Mouse (Mus musculus): ENCODE measurements around the gene Herpud1. TPM values are rescaled to one million over a fixed set of nuclear protein-coding genes. Genes with fewer than 3 reads are reported as not detected.

Gene Herpud1
- polyA plus RNA-seq, 1 experiment from 2014 or later: 110 TPM

- no peak for DNase-seq (ENCODE audit: low spot score)
- H3K9ac ChIP-seq (ENCODE audit: low read depth, low read length): no peak overlapping the region
- H3K4me2 ChIP-seq: no peak overlapping the region
- H3K27me3 ChIP-seq (replicated peaks; ENCODE audit: control insufficient read depth, insufficient read depth, low read length): no peaks in the 10 kb centered on the region
- H3K4me1 ChIP-seq (replicated peaks; ENCODE audit: control insufficient read depth, insufficient read depth, low read length): no peaks in the 10 kb centered on the region; the same call in 1 of the 2 replicates
- H3K4me3 ChIP-seq (ENCODE audit: low read depth, low read length): no peak overlapping the region
- H3K27ac ChIP-seq (ENCODE audit: low read depth, low read length): no peak overlapping the region
- no peak for ATAC-seq (replicated peaks; ENCODE audit: low FRiP score)
- WGBS: 66% methylated on average over 9 of the region's 9 CpGs
- no peaks in the 10 kb centered on the region for H3K36me3 ChIP-seq (ENCODE audit: control insufficient read depth, insufficient read depth, low read length)
- H3K9me3 ChIP-seq (ENCODE audit: control insufficient read depth, low read length): no peaks in the 10 kb centered on the region
Observed at GRCm38 (mm10) chr8:94348425-94348824, 37.8 kb upstream of the Herpud1 start.

DNA sequence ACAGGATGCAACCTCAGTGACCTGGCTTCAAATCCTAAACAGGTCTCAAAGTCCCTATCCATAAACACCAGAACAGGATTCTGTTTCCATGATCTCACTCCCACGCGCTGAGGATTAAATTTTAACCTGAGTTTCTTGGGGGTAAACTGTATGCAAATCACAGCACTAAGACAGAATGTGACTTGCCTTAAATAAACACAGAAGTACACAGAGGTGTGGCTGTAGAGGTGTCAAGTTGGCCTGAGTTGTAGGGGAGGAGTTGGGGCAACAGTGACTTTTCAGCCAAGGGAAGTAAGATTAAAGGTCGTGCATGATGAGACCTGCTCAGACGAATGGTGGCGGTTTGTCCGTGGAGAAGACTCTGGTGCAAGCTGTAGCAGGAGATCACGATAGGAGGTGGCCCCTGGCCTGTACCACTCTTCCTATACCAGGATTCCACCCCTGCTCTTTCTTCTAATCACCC lies 32.1 kb upstream of the Herpud1 start:
- H3K27me3 ChIP-seq (replicated peaks; ENCODE audit: control insufficient read depth, insufficient read depth, low read length): no peaks in the 10 kb centered on the region
- DNase-seq (ENCODE audit: low spot score): no peak
- no peak overlapping the region for H3K4me3 ChIP-seq (ENCODE audit: low read depth, low read length)
- no peaks in the 10 kb centered on the region for H3K4me1 ChIP-seq (replicated peaks; ENCODE audit: control insufficient read depth, insufficient read depth, low read length)
- H3K27ac ChIP-seq (ENCODE audit: low read depth, low read length): no peak overlapping the region
- no peaks in the 10 kb centered on the region for H3K36me3 ChIP-seq (ENCODE audit: control insufficient read depth, insufficient read depth, low read length)
- 66% methylated on average over 7 of the region's 7 CpGs for WGBS
- no peak overlapping the region for H3K9ac ChIP-seq (ENCODE audit: low read depth, low read length)
- H3K4me2 ChIP-seq: no peak overlapping the region
- no peaks in the 10 kb centered on the region for H3K9me3 ChIP-seq (ENCODE audit: control insufficient read depth, low read length)
- no peak for ATAC-seq (replicated peaks; ENCODE audit: low FRiP score)

DNA sequence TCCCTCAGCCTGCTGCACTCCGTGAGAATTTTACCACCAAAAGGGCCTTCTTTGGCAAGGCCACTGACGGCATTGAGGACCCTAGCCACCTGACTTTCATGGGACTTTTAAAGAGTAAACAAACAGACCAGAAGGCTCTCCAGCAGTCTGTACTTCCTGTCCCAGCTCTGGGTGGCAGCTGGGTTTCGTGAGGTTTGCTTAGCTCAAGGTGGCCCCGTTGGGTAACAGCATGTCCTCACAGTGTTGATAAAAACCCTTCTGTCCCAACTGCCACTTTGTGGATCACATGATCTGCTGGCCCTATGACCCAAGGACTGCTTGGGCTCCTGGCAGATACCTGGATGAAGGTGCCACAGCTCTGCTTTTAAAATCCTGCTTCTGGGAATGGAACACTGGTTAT lies 31.7 kb upstream of the Herpud1 start:
- ATAC-seq (replicated peaks; ENCODE audit: low FRiP score): no peak
- DNase-seq (ENCODE audit: low spot score): no peak

DNA sequence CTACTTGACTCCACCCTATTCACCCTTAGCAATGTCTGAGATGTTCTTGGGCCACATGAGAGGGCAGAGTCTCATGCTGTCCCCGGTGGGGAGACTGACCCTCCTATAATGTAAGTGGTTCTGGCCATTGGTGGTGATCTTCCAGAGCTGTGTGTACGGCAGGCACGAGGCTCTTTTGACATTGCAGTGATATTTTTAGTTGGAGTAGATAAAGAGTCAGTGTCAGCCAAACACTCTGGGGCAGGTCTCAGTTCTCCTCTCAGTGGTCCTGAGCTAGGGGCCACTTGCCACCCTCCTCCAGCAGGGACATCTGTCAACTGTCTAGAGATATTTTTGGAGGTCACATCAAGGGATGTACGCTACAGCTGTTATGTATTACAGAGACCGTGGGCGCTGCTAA lies 29.0 kb upstream of the Herpud1 start:
- Histone ChIP-seq H3K27me3 (replicated peaks; ENCODE audit: control insufficient read depth, insufficient read depth, low read length) (no peaks in the 10 kb centered on the region), H3K4me1 (replicated peaks; ENCODE audit: control insufficient read depth, insufficient read depth, low read length) (no peaks in the 10 kb centered on the region), H3K36me3 (ENCODE audit: control insufficient read depth, insufficient read depth, low read length) (no peaks in the 10 kb centered on the region), H3K9me3 (ENCODE audit: control insufficient read depth, low read length) (no peaks in the 10 kb centered on the region), H3K4me2 (no peak overlapping the region), H3K4me3 (ENCODE audit: low read depth, low read length) (no peak overlapping the region), H3K9ac (ENCODE audit: low read depth, low read length) (no peak overlapping the region), H3K27ac (ENCODE audit: low read depth, low read length) (no peak overlapping the region)
- 61% methylated on average over 6 of the region's 6 CpGs for WGBS
- ATAC-seq (replicated peaks; ENCODE audit: low FRiP score) (no peak), DNase-seq (ENCODE audit: low spot score) (no peak)

More for the DNA sequence above, 31.7 kb upstream of the Herpud1 start:
- 40% methylated on average over 4 of the region's 4 CpGs for whole genome bisulfite sequencing
- Histone ChIP-seq H3K4me3 (ENCODE audit: low read depth, low read length) (no peak overlapping the region), H3K4me2 (no peak overlapping the region), H3K36me3 (ENCODE audit: control insufficient read depth, insufficient read depth, low read length) (no peaks in the 10 kb centered on the region), H3K4me1 (replicated peaks; ENCODE audit: control insufficient read depth, insufficient read depth, low read length) (no peaks in the 10 kb centered on the region), H3K9me3 (ENCODE audit: control insufficient read depth, low read length) (no peaks in the 10 kb centered on the region), H3K9ac (ENCODE audit: low read depth, low read length) (no peak overlapping the region), H3K27me3 (replicated peaks; ENCODE audit: control insufficient read depth, insufficient read depth, low read length) (no peaks in the 10 kb centered on the region), H3K27ac (ENCODE audit: low read depth, low read length) (no peak overlapping the region)

DNA sequence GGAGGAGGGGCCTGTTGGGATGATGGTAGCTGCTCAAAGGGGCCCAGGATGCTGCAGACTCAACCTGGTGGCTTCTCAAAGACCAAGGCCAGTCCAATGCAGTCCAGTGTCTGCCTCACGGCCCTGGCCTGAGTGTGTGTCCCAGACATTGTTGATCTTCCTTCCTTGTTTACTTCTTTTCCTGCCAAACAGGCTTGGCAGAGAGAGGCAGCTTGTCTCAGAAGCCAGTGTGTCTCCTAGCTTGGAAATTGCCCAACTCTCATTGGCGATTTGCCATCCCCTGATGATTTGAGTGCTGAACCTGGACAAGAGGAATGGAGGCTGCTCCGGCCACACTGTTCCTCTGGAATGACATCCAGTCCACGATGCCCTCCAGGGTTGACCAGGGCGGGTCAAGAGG lies 27.7 kb upstream of the Herpud1 start:
- no peak overlapping the region for H3K4me3 ChIP-seq (ENCODE audit: low read depth, low read length)
- DNase-seq (ENCODE audit: low spot score): no peak
- H3K9ac ChIP-seq (ENCODE audit: low read depth, low read length): no peak overlapping the region
- 69% methylated on average over 5 of the region's 5 CpGs for whole genome bisulfite sequencing
- no peaks in the 10 kb centered on the region for H3K36me3 ChIP-seq (ENCODE audit: control insufficient read depth, insufficient read depth, low read length)
- no peaks in the 10 kb centered on the region for H3K27me3 ChIP-seq (replicated peaks; ENCODE audit: control insufficient read depth, insufficient read depth, low read length)
- H3K4me1 ChIP-seq (replicated peaks; ENCODE audit: control insufficient read depth, insufficient read depth, low read length): 0 out of 2 replicates have a peak, but pooled peaks cover 3% of the 10 kb centered on the region
- no peak overlapping the region for H3K4me2 ChIP-seq
- no peak for ATAC-seq (replicated peaks; ENCODE audit: low FRiP score)
- no peak overlapping the region for H3K27ac ChIP-seq (ENCODE audit: low read depth, low read length)
- no peaks in the 10 kb centered on the region for H3K9me3 ChIP-seq (ENCODE audit: control insufficient read depth, low read length)

GRCm38 (mm10) chr8:94361774-94362431 lies 24.3 kb upstream of the Herpud1 start:
- Histone ChIP-seq H3K36me3 (ENCODE audit: control insufficient read depth, insufficient read depth, low read length) (no peaks in the 10 kb centered on the region), H3K4me1 (replicated peaks; ENCODE audit: control insufficient read depth, insufficient read depth, low read length) (peaks cover 3% of the 10 kb centered on the region; the same call in 1 of the 2 replicates), H3K4me3 (ENCODE audit: low read depth, low read length) (no peak overlapping the region), H3K9me3 (ENCODE audit: control insufficient read depth, low read length) (no peaks in the 10 kb centered on the region), H3K9ac (ENCODE audit: low read depth, low read length) (no peak overlapping the region), H3K27me3 (replicated peaks; ENCODE audit: control insufficient read depth, insufficient read depth, low read length) (no peaks in the 10 kb centered on the region), H3K27ac (ENCODE audit: low read depth, low read length) (no peak overlapping the region), H3K4me2 (no peak overlapping the region)
- WGBS: 83% methylated on average over 6 of the region's 6 CpGs
- DNase-seq (ENCODE audit: low spot score) (no peak), ATAC-seq (replicated peaks; ENCODE audit: low FRiP score) (no peak)

- DNase-seq (ENCODE audit: low spot score) (no peak), ATAC-seq (replicated peaks; ENCODE audit: low FRiP score) (no peak)
- Histone ChIP-seq H3K27ac (ENCODE audit: low read depth, low read length) (no peak overlapping the region), H3K9ac (ENCODE audit: low read depth, low read length) (no peak overlapping the region), H3K36me3 (ENCODE audit: control insufficient read depth, insufficient read depth, low read length) (no peaks in the 10 kb centered on the region), H3K4me1 (replicated peaks; ENCODE audit: control insufficient read depth, insufficient read depth, low read length) (peaks cover 3% of the 10 kb centered on the region; the same call in 1 of the 2 replicates), H3K4me2 (no peak overlapping the region), H3K27me3 (replicated peaks; ENCODE audit: control insufficient read depth, insufficient read depth, low read length) (no peaks in the 10 kb centered on the region), H3K4me3 (ENCODE audit: low read depth, low read length) (no peak overlapping the region), H3K9me3 (ENCODE audit: control insufficient read depth, low read length) (no peaks in the 10 kb centered on the region)
- 70% methylated on average over 7 of the region's 7 CpGs for WGBS
Observed at GRCm38 (mm10) chr8:94362607-94363239, 23.5 kb upstream of the Herpud1 start.

GRCm38 (mm10) chr8:94363288-94363688 lies 22.9 kb upstream of the Herpud1 start:
- 47% methylated on average over 4 of the region's 4 CpGs for WGBS
- H3K4me2 ChIP-seq: no peak overlapping the region

GRCm38 (mm10) chr8:94363906-94364305 lies 22.3 kb upstream of the Herpud1 start:
- no peaks in the 10 kb centered on the region for H3K27me3 ChIP-seq (replicated peaks; ENCODE audit: control insufficient read depth, insufficient read depth, low read length)
- WGBS: 81% methylated on average over 2 of the region's 2 CpGs
- no peak overlapping the region for H3K4me3 ChIP-seq (ENCODE audit: low read depth, low read length)
- no peaks in the 10 kb centered on the region for H3K9me3 ChIP-seq (ENCODE audit: control insufficient read depth, low read length)
- peaks cover 3% of the 10 kb centered on the region; the same call in 1 of the 2 replicates for H3K4me1 ChIP-seq (replicated peaks; ENCODE audit: control insufficient read depth, insufficient read depth, low read length)
- DNase-seq (ENCODE audit: low spot score): no peak
- no peak overlapping the region for H3K4me2 ChIP-seq
- H3K9ac ChIP-seq (ENCODE audit: low read depth, low read length): no peak overlapping the region
- no peak for ATAC-seq (replicated peaks; ENCODE audit: low FRiP score)
- H3K27ac ChIP-seq (ENCODE audit: low read depth, low read length): no peak overlapping the region
- no peaks in the 10 kb centered on the region for H3K36me3 ChIP-seq (ENCODE audit: control insufficient read depth, insufficient read depth, low read length)

More at GRCm38 (mm10) chr8:94363288-94363688, 22.9 kb upstream of the Herpud1 start:
- no peak overlapping the region for H3K27ac ChIP-seq (ENCODE audit: low read depth, low read length)
- H3K4me3 ChIP-seq (ENCODE audit: low read depth, low read length): no peak overlapping the region
- H3K9ac ChIP-seq (ENCODE audit: low read depth, low read length): no peak overlapping the region
- H3K4me1 ChIP-seq (replicated peaks; ENCODE audit: control insufficient read depth, insufficient read depth, low read length): peaks cover 3% of the 10 kb centered on the region; the same call in 1 of the 2 replicates
- DNase-seq (ENCODE audit: low spot score) (no peak), ATAC-seq (replicated peaks; ENCODE audit: low FRiP score) (peak; percentile 57)
- H3K36me3 ChIP-seq (ENCODE audit: control insufficient read depth, insufficient read depth, low read length): no peaks in the 10 kb centered on the region
- H3K9me3 ChIP-seq (ENCODE audit: control insufficient read depth, low read length): no peaks in the 10 kb centered on the region
- H3K27me3 ChIP-seq (replicated peaks; ENCODE audit: control insufficient read depth, insufficient read depth, low read length): no peaks in the 10 kb centered on the region

Data from liver, embryonic 11.5 days (tissue).